Mouse (Mus musculus) C2C12 (cell line): ENCODE measurements around the gene Adprh.

ENCODE experiments used
- CEBPB ChIP-seq: IDR thresholded peaks from one replicate; pipeline ENCODE4 v1.6.1; 2011; ENCODE audit warnings: low read depth, mild to moderate bottlenecking, control low read depth, moderate library complexity
- CTCF ChIP-seq: IDR thresholded peaks from one replicate; pipeline ENCODE4 v1.5.1; 2011; ENCODE audit not compliant: control insufficient read depth, insufficient read depth, insufficient read length

DNA sequence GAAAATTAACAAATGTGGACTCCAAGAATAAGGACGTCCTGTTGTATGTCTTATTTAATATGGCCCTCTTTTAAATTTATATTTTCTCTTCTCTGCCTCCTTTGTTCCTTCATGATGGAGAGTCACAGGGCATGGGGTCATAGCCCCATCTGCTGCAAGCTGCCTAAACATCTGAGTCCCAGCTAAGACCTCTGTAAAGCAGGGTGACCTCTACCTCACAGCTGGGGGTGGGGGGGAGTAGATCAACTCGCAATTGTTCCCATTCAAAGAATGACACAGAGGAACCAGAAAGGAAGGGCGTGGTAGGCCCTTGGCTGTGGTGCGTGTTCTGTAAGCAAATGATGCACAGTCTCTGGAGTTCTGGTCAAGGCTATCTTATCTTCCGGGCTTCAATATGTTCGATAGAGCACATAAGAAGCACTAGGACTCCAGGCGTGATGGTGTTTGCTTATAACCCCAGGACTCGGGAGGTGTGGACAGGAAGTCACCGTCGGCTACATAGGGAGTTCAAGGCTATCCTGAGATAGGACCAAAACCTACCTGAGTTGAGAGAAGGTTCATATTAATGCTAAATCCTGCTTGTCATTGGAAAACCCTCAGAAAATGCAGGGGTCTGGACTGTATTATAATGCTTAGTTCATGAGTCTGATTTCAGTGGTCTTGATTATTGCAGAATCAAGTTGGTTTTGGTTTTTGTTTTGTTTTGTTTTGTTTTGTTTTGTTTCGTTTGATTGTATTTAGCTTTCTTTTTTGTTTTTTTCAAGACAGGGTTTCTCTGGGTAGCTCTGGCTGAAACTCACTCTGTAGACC, 19.4 kb upstream of the Adprh start:
- no peak for TF ChIP-seq CEBPB
- TF ChIP-seq CTCF = no peak
